Mouse (Mus musculus): ENCODE data around the gene Hes7.

The Hes7 gene

DNA sequence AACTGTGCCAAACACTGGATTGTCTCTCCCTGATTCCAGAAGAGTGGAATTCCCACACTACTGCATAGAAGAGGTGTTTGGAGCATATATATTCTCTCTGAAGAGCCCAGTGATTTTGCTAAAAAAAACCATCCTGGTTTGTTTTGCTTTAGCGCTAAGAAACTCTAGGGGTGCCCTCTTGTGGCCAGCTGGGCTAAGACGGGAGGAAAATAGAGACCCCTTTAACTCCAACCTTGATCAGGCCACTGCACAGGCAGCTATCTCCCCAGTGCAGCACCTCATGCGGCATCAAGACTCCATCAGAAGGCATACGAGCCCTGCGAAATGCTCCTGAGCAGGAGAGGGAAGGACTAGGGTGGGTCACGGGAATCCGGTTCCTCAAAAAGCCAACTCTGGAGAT, 30.2 kb downstream of the Hes7 start:
- DNase-seq (ENCODE audit: low spot score), result peak; percentile 55

DNA sequence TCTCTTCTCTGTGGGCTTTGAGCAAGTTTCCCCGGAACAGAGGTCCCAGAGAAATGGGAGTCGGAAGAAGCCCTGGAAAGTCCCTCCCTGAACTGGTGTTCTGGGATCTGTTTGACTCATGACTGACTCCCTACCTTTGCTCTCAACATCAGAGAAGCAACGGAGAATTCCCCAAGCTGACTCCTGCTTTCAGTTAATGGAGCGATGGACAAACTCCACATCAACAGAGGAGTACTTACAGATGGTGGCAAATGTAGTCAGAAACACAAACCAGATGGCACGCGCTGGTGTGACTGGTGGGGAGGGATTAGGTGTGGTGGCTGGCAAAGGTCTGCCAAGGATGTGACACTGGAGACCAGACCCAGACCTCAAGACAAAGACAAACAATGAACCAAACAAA, 30.8 kb downstream of the Hes7 start:
- no peak for DNase-seq (ENCODE audit: low spot score)

DNA sequence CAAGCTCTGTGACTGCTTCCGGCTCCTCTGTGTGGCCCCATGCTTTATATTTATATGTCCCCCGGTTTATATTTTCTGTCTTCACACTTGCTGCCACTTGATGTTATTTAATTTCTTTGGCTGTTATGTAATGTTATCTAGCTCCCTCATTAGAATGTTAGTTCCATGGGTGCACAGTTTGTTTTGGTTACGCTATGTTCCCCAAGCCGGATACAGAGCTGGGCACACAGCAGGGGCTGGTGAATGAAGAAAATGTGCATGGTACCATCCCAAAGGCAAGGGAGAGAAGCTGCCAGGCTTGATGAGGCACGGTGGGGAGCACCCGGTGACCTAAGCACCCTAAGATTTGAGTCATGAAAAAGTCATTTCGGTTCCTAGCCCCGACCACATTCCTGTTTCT, 33.6 kb downstream of the Hes7 start:
- DNase-seq (ENCODE audit: low spot score), result no peak

DNA sequence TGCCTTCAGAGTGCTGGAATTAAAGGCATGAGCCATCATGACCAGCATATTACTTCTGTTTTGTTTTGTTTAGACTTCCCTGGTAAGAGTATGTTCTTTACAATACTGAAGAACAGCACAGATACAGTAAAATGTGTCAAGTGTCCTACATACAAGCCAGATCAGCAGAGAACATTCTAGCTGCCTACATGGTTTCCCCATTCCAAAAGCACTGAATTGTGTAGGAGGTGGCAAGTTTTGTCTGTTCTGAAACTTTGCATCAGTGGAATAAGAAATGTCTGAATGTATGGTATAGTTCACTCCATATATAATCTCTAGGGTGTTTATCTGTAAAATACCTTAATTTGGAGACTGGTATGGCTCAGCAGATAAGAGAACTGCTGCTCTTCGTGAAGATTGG, 35.1 kb downstream of the Hes7 start:
- no peak for DNase-seq (ENCODE audit: low spot score)

DNA sequence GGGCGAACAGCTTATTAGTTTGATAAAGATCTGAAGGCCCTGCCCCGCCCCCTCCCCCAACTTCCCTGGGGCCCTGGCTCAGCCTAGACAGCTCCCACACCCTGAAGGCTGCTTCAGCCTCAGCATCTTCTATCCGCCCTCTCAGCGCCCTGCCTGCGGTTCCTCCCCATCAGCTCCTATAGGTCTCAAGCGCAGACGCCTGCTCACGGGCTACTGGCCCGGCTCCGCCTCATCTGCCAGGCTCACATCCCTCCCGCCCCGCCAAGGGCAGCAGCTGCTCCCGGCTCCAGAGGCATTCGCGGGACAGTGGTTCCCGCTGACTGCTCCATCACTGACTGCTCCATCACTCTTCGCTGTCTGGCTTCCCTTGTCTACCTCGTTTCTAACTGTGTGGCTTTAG, 36.6 kb downstream of the Hes7 start, which contains the start of gene Alox12b:
Alox12b (plus strand) TSS at position 190 of the 400 bp plus-strand sequence.
- DNase-seq (ENCODE audit: low spot score), result no peak

DNA sequence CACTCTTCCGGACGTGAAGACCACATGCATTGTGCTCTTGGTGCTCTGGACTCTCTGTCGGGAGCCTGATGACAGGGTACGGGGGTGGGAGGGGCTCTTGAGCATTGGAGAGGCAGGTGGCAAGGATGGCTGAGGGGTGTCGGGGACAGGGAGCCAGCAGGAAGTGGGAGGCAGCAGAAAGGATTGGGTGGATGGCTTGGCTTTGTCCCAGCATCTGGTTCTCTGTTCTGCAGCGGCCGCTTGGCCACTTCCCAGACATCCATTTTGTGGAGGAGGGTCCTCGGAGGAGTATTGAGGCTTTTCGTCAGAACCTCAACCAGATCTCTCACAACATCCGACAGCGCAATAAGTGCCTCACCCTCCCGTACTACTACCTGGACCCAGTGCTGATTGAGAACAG, 49.1 kb downstream of the Hes7 start:
- DNase-seq (ENCODE audit: low spot score), result no peak

DNA sequence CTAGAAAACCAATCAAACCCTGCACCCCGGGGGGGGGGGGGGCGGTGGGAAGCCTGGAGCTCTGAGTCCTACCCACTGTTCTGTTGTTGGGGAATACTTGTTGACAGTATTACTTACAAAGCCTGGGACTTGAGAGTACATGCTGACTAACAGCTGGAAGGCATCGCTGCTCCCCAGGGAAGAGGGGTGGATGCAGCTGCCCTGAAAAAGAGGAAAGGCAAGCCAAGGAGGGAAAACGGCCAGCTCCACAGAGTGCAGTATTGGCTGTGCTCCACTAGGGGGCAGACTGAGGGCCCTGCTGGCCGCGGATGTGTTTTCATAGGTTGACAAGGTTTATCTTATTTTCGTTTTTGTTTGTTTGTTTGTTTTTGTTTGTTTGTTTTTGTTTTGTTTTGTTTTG, 51.4 kb downstream of the Hes7 start:
- peak; percentile 89 for DNase-seq (ENCODE audit: low spot score)

DNA sequence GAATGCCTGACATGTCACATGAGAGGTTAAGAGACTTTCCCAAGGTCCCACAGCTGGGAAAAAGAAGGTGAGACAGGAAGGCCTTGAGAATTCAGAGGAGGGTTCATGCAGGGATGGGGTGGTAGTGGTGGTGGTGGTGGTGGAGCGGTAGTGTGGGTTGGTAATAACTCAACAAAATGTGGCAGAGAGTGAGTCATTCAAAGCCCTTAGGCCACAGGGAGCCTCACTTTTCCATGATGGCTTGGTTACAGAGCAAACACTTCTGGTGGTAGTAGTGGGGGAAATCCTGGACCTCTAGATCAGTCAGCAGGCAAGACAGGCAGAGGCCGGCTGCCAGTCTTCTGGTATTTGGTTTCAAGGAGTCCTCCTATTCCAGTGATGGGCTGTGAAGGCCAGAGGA, 52.4 kb downstream of the Hes7 start:
- no peak for DNase-seq (ENCODE audit: low spot score)

Measured in adipocyte (in vitro differentiated cells).